Mouse (Mus musculus) kidney, embryonic 15.5 days (tissue): ENCODE measurements around the gene Dok4. TPM values are rescaled to one million over a fixed set of nuclear protein-coding genes. Genes with fewer than 3 reads are reported as not detected.

ENCODE experiments used
- ATAC-seq: fragments of 200-750 bp; cut with Nextera tagmentation; replicated peaks from 2 replicates; pipeline ENCODE4 v1.8.0; 2017; ENCODE audit warnings: moderate TSS enrichment; ENCODE audit not compliant: low FRiP score
- H3K27ac ChIP-seq: fragments of 300-500 bp; sonication (generic); 2 replicates; pipeline ENCODE4 v1.5.1; 2015; ENCODE audit warnings: mild to moderate bottlenecking, inconsistent platforms
- H3K27me3 ChIP-seq: fragments of 300-500 bp; sonication (generic); 2 replicates; pipeline ENCODE4 v1.6.1; 2015; ENCODE audit warnings: inconsistent platforms
- H3K36me3 ChIP-seq: fragments of 300-500 bp; sonication (generic); 2 replicates; pipeline ENCODE4 v1.6.1; 2015; ENCODE audit warnings: inconsistent platforms
- H3K4me1 ChIP-seq: fragments of 300-500 bp; sonication (generic); 2 replicates; pipeline ENCODE4 v1.6.1; 2015; ENCODE audit warnings: inconsistent platforms
- H3K4me2 ChIP-seq: fragments of 300-500 bp; sonication (generic); 2 replicates; pipeline ENCODE4 v1.6.1; 2015; ENCODE audit warnings: moderate library complexity, mild to moderate bottlenecking, inconsistent platforms
- H3K4me3 ChIP-seq: fragments of 300-500 bp; sonication (generic); replicated peaks from 2 replicates; pipeline ENCODE4 v1.5.1; 2015; ENCODE audit warnings: mild to moderate bottlenecking, inconsistent platforms
- H3K9ac ChIP-seq: fragments of 300-500 bp; sonication (generic); 2 replicates; pipeline ENCODE4 v1.6.1; 2015; ENCODE audit warnings: mild to moderate bottlenecking, inconsistent platforms
- H3K9me3 ChIP-seq: fragments of 300-500 bp; sonication (generic); replicated peaks from 2 replicates; pipeline ENCODE4 v1.6.1; 2016; ENCODE audit warnings: inconsistent platforms
- WGBS: fragments of 180-500 bp; shearing (Covaris S2); methylation state at CpG from one replicate; pipeline ENCODE4 v1.1.7; 2015; ENCODE audit warnings: mixed read lengths; 5-methylcytosine and 5-hydroxymethylcytosine counted together
- polyA plus RNA-seq: library from polyadenylated mRNA; unstranded; fragments of >200 nt; fragmentation: Nextera tagmentation; extraction: Ambion mirVana; gene quantifications from 2 replicates; pipeline ENCODE4 v1.2.1, GENCODE M21; 2015

Dok4 gene
- 27.0 and 32.8 TPM in 2 replicates for polyA plus RNA-seq

- peak within 1 kb of the TSS; percentile 66 for H3K4me3 ChIP-seq
- H3K4me1 ChIP-seq: peaks cover 47% of the 10 kb centered on the region
- H3K27me3 ChIP-seq: peaks cover 8% of the 10 kb centered on the region
- peak within 1 kb of the TSS; percentile 79 for H3K27ac ChIP-seq
- H3K9ac ChIP-seq: peak within 1 kb of the TSS; percentile 62
- no peaks in the 10 kb centered on the region for H3K36me3 ChIP-seq
- H3K4me2 ChIP-seq: peak within 1 kb of the TSS; percentile 87
- ATAC-seq: peak; percentile 86
- H3K9me3 ChIP-seq: no peaks in the 10 kb centered on the region
- WGBS: under 1% methylated on average over 33 of the region's 37 CpGs
Observed at GRCm38 (mm10) chr8:94876197-94876730, at the start of gene Dok4. Gene Dok4 (minus strand): TSS chr8:94876330.

- peaks cover 6% of the 10 kb centered on the region; the same call in 1 of the 2 replicates for H3K4me1 ChIP-seq
- WGBS: 76% methylated on average over 7 of the region's 8 CpGs
- H3K4me3 ChIP-seq: no peak within 1 kb of the TSS
- H3K27ac ChIP-seq: no peak within 1 kb of the TSS
- H3K9me3 ChIP-seq: no peaks in the 10 kb centered on the region
- H3K4me2 ChIP-seq: no peak within 1 kb of the TSS
- no peaks in the 10 kb centered on the region for H3K36me3 ChIP-seq
- no peaks in the 10 kb centered on the region for H3K27me3 ChIP-seq
- no peak for ATAC-seq
- no peak within 1 kb of the TSS for H3K9ac ChIP-seq
Observed at GRCm38 (mm10) chr8:94923405-94923804, 47.3 kb upstream of the Dok4 start, which contains the start of gene Adgrg5. Gene Adgrg5 (plus strand): TSS chr8:94923694.

GRCm38 (mm10) chr8:94922602-94923001 lies 46.5 kb upstream of the Dok4 start:
- H3K4me3 ChIP-seq: no peak overlapping the region
- ATAC-seq: no peak
- H3K27me3 ChIP-seq: no peaks in the 10 kb centered on the region
- peaks cover 11% of the 10 kb centered on the region; the same call in 1 of the 2 replicates for H3K4me1 ChIP-seq
- no peaks in the 10 kb centered on the region for H3K36me3 ChIP-seq
- H3K4me2 ChIP-seq: no peak overlapping the region
- H3K27ac ChIP-seq: no peak overlapping the region
- WGBS: 26% methylated on average over 8 of the region's 8 CpGs
- no peaks in the 10 kb centered on the region for H3K9me3 ChIP-seq
- H3K9ac ChIP-seq: no peak overlapping the region

GRCm38 (mm10) chr8:94922176-94922575 lies 46.0 kb upstream of the Dok4 start:
- no peak for ATAC-seq
- 65% methylated on average over 6 of the region's 6 CpGs for WGBS
- no peaks in the 10 kb centered on the region for H3K27me3 ChIP-seq

GRCm38 (mm10) chr8:94919256-94919655 lies 43.1 kb upstream of the Dok4 start:
- Histone ChIP-seq H3K36me3 (no peaks in the 10 kb centered on the region), H3K4me1 (peaks cover 39% of the 10 kb centered on the region), H3K4me3 (no peak overlapping the region), H3K9me3 (no peaks in the 10 kb centered on the region), H3K27ac (no peak overlapping the region), H3K27me3 (peaks cover 2% of the 10 kb centered on the region; the same call in 1 of the 2 replicates), H3K9ac (no peak overlapping the region), H3K4me2 (no peak overlapping the region)
- no peak for ATAC-seq

More at GRCm38 (mm10) chr8:94922176-94922575, 46.0 kb upstream of the Dok4 start:
- Histone ChIP-seq H3K27ac (no peak overlapping the region), H3K4me3 (no peak overlapping the region), H3K4me2 (no peak overlapping the region), H3K9me3 (no peaks in the 10 kb centered on the region), H3K9ac (no peak overlapping the region), H3K36me3 (no peaks in the 10 kb centered on the region), H3K4me1 (peaks cover 11% of the 10 kb centered on the region; the same call in 1 of the 2 replicates)

GRCm38 (mm10) chr8:94917851-94918495 lies 41.8 kb upstream of the Dok4 start, which contains the start of gene Ccdc102a:
Gene Ccdc102a (minus strand): TSS chr8:94918098.
- H3K36me3 ChIP-seq: 0 out of 2 replicates have a peak, but pooled peaks cover 2% of the 10 kb centered on the region
- peak; percentile 68 for ATAC-seq
- peaks cover 14% of the 10 kb centered on the region for H3K27me3 ChIP-seq
- peak within 1 kb of the TSS; percentile 89 for H3K4me2 ChIP-seq
- peaks cover 51% of the 10 kb centered on the region for H3K4me1 ChIP-seq
- WGBS: 1% methylated on average over 51 of the region's 51 CpGs
- peak within 1 kb of the TSS; percentile 70 for H3K4me3 ChIP-seq
- peak within 1 kb of the TSS; percentile 70 for H3K9ac ChIP-seq
- no peaks in the 10 kb centered on the region for H3K9me3 ChIP-seq
- H3K27ac ChIP-seq: peak within 1 kb of the TSS; percentile 81

- ATAC-seq: peak; percentile 96
- H3K4me3 ChIP-seq: peak overlapping the region; percentile 70
- peak overlapping the region; percentile 89 for H3K4me2 ChIP-seq
- no peaks in the 10 kb centered on the region for H3K9me3 ChIP-seq
- WGBS: 0% methylated on average over 27 of the region's 27 CpGs
- H3K9ac ChIP-seq: peak overlapping the region; percentile 70
- peaks cover 8% of the 10 kb centered on the region; the same call in 1 of the 2 replicates for H3K36me3 ChIP-seq
- peaks cover 49% of the 10 kb centered on the region for H3K4me1 ChIP-seq
- peak overlapping the region; percentile 81 for H3K27ac ChIP-seq
- peaks cover 21% of the 10 kb centered on the region for H3K27me3 ChIP-seq
Observed at GRCm38 (mm10) chr8:94917352-94917751, 41.2 kb upstream of the Dok4 start.

GRCm38 (mm10) chr8:94916960-94917324 lies 40.8 kb upstream of the Dok4 start:
- 6% methylated on average over 10 of the region's 10 CpGs for WGBS
- Histone ChIP-seq H3K4me1 (peaks cover 50% of the 10 kb centered on the region), H3K4me2 (peak overlapping the region; percentile 89), H3K27ac (peak overlapping the region; percentile 43; the same call in 1 of the 2 replicates), H3K27me3 (peaks cover 25% of the 10 kb centered on the region), H3K4me3 (peak overlapping the region; percentile 70), H3K36me3 (peaks cover 12% of the 10 kb centered on the region), H3K9ac (peak overlapping the region; percentile 50), H3K9me3 (no peaks in the 10 kb centered on the region)
- peak; percentile 24; the same call in 1 of the 2 replicates for ATAC-seq

- 49% methylated on average over 9 of the region's 9 CpGs for WGBS
- Histone ChIP-seq H3K27ac (peak overlapping the region; percentile 43; the same call in 1 of the 2 replicates), H3K27me3 (peaks cover 27% of the 10 kb centered on the region), H3K36me3 (peaks cover 17% of the 10 kb centered on the region), H3K4me1 (peaks cover 55% of the 10 kb centered on the region), H3K4me2 (peak overlapping the region; percentile 89), H3K4me3 (peak overlapping the region; percentile 70), H3K9me3 (no peaks in the 10 kb centered on the region), H3K9ac (peak overlapping the region; percentile 50; the same call in 1 of the 2 replicates)
- ATAC-seq: no peak
Observed at GRCm38 (mm10) chr8:94916311-94916959, 40.3 kb upstream of the Dok4 start.

GRCm38 (mm10) chr8:94914701-94915101 lies 38.6 kb upstream of the Dok4 start:
- no peak for ATAC-seq
- WGBS: 61% methylated on average over 3 of the region's 3 CpGs
- Histone ChIP-seq H3K4me2 (0 out of 2 replicates have a peak overlapping the region, but pooled peaks have one; percentile 8), H3K4me1 (peaks cover 58% of the 10 kb centered on the region), H3K9me3 (no peaks in the 10 kb centered on the region), H3K9ac (no peak overlapping the region), H3K27me3 (peaks cover 27% of the 10 kb centered on the region), H3K36me3 (peaks cover 33% of the 10 kb centered on the region), H3K27ac (no peak overlapping the region), H3K4me3 (no peak overlapping the region)

- H3K4me3 ChIP-seq: no peak overlapping the region
- 84% methylated on average over 6 of the region's 6 CpGs for WGBS
- H3K27ac ChIP-seq: no peak overlapping the region
- peaks cover 38% of the 10 kb centered on the region for H3K36me3 ChIP-seq
- H3K27me3 ChIP-seq: peaks cover 27% of the 10 kb centered on the region
- no peak for ATAC-seq
- 0 out of 2 replicates have a peak overlapping the region, but pooled peaks have one; percentile 8 for H3K4me2 ChIP-seq
- H3K9me3 ChIP-seq: no peaks in the 10 kb centered on the region
- H3K9ac ChIP-seq: no peak overlapping the region
- H3K4me1 ChIP-seq: peaks cover 58% of the 10 kb centered on the region
Observed at GRCm38 (mm10) chr8:94914256-94914655, 38.1 kb upstream of the Dok4 start.
